Mouse (Mus musculus): ENCODE measurements around the gene Gipc1.

DNA sequence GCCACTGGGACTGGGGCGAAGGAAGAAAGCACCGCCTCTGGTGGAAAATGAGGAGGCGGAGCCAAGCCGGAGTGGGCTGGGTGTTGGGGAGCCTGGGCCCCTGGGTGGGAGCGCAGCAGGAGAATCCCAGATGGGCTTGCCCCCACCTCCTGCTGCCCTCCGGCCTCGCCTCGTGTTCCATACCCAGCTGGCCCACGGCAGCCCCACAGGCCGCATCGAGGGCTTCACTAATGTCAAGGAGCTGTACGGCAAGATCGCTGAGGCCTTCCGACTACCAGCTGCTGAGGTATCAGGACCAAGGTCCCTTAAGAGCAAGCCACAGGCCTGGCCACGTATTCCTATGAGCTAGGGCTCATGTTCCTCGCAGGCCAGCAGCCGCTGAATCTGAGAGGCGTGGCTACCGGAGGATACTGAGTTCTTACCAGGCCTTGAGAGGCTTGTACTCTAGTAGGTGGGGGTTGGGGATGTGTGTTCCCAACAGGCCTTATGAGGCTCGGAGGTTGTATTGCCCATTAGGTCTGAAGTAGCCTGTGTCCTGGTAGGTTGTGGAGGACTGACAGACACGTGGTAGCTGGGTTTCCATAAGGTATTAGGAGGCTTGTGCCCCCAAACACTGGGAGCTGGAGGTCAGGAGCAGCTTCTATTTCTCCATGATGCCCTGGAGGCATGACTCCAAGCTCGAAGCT lies 8.7 kb downstream of the Gipc1 start:
- no peak for TF ChIP-seq CTCF (IDR thresholded peaks at IDR 0.05; ENCODE audit: control insufficient read depth, insufficient read depth, insufficient replicate concordance, low read depth, low read length)
- no peak for TF ChIP-seq POLR2A (IDR thresholded peaks at IDR 0.05; ENCODE audit: control insufficient read depth, low read depth, low read length)
